Mouse (Mus musculus) retina, postnatal 1 day (tissue): ENCODE results near the gene Rfx4.

ENCODE experiments used
- DNase-seq: peaks from one replicate; pipeline ENCODE4 v3.0.0-alpha.2; 2012

Rfx4 gene

GRCm38 (mm10) chr10:84758483-84759431, 2.9 kb downstream of the Rfx4 start:
- peak; percentile 29 for DNase-seq

- peak; percentile 18 for DNase-seq
Observed at GRCm38 (mm10) chr10:84759511-84760117, 3.8 kb downstream of the Rfx4 start.

GRCm38 (mm10) chr10:84760118-84761111, 4.6 kb downstream of the Rfx4 start:
- DNase-seq = peak; percentile 78

- DNase-seq = no peak
Observed at GRCm38 (mm10) chr10:84768766-84769165, 12.9 kb downstream of the Rfx4 start.

- DNase-seq = no peak
Observed at GRCm38 (mm10) chr10:84772380-84773130, 16.7 kb downstream of the Rfx4 start.

GRCm38 (mm10) chr10:84773889-84774288, 18.0 kb downstream of the Rfx4 start:
- DNase-seq = no peak

- DNase-seq = no peak
Observed at GRCm38 (mm10) chr10:84774573-84774972, 18.7 kb downstream of the Rfx4 start.

GRCm38 (mm10) chr10:84777109-84777508, 21.2 kb downstream of the Rfx4 start:
- DNase-seq = peak; percentile 45

GRCm38 (mm10) chr10:84777974-84778373, 22.1 kb downstream of the Rfx4 start:
- no peak for DNase-seq

GRCm38 (mm10) chr10:84780828-84781227, 25.0 kb downstream of the Rfx4 start:
- DNase-seq = no peak

- no peak for DNase-seq
Observed at GRCm38 (mm10) chr10:84785339-84785738, 29.5 kb downstream of the Rfx4 start.

- DNase-seq = no peak
Observed at GRCm38 (mm10) chr10:84790323-84790722, 34.5 kb downstream of the Rfx4 start.

- DNase-seq = no peak
Observed at GRCm38 (mm10) chr10:84791181-84791580, 35.3 kb downstream of the Rfx4 start.

GRCm38 (mm10) chr10:84801521-84801920, 45.7 kb downstream of the Rfx4 start:
- no peak for DNase-seq

- peak; percentile 31 for DNase-seq
Observed at GRCm38 (mm10) chr10:84803216-84803844, 47.5 kb downstream of the Rfx4 start.

- DNase-seq = no peak
Observed at GRCm38 (mm10) chr10:84805576-84805975, 49.7 kb downstream of the Rfx4 start.

GRCm38 (mm10) chr10:84807206-84807605, 51.3 kb downstream of the Rfx4 start:
- DNase-seq = peak; percentile 72

GRCm38 (mm10) chr10:84810030-84810849, 54.4 kb downstream of the Rfx4 start:
- DNase-seq = no peak

- DNase-seq = no peak
Observed at GRCm38 (mm10) chr10:84811171-84811912, 55.5 kb downstream of the Rfx4 start.

GRCm38 (mm10) chr10:84811913-84812295, 56.0 kb downstream of the Rfx4 start:
- no peak for DNase-seq
